Mouse (Mus musculus): ENCODE measurements around the gene Mterf2.

Mterf2 gene

DNA sequence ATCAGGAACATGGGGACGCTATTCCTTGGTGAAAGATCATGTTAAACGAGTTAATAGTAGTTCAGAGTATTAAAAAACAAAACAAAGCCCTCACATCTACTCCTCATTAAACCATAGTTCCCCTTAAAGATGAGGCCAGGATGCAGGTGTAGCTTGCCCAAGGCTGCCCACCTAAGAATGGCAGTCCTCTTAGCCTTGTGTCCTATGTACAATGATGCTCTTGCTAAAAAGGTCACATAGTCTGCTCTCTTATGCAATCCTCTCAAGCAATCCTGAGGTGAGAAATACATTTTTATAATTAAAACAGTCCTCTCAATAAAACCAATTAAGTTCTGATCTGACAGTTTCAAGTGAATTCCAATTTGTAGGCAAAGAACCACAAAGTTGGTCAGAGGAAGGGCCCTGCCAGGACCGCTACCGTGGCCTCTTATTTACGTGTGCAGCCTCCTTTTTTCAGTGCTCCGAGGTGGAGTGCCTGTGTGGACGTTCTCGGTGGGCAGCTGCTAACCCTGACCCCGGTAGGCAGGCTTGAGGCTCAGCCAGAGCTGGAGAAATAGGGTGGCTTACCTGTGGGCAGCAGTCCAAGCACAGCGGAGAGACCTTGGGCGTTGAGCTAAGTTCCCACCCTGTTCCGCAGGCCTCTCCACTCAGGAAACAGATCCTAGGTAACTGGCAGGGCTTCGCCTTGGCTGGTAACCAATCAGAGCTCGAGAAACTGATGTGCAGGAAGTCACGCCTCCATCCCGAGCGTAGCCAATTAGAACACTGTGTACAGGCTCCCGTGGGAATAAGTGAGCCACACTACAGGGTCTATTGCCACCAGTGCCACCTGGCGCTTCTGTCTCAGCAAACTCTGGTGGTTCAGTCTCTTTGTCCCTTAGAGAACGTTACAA, at the start of gene Mterf2:
Gene Mterf2, minus strand, starts transcription at position 633 of the 893 bp plus-strand sequence.
- DNase-seq = peak; percentile 93

- no peak for DNase-seq
Observed at GRCm38 (mm10) chr10:85176640-85177039, 48.8 kb upstream of the Mterf2 start.

GRCm38 (mm10) chr10:85165306-85165705, 37.5 kb upstream of the Mterf2 start:
- DNase-seq = no peak

DNA sequence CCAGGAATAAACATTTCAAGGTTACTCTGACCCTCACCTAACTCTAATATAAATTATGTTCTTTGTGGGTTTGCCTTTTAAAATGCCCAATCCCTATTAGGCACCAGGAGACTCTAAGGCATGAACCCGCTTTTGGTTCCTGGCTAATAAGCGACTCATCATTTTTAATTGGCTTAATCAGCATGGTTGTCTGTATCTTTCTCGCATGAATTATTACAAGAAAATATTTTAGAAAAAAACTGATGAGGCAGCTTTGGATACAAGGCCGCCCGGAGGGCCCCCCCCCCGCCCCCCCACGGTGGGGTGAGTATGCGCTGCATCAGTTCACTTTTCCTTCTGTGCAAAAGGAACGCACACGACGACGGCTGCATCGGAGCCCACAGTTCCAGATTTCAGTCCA, 37.0 kb upstream of the Mterf2 start:
- DNase-seq = no peak

GRCm38 (mm10) chr10:85161745-85162351, 34.0 kb upstream of the Mterf2 start:
- DNase-seq = no peak

DNA sequence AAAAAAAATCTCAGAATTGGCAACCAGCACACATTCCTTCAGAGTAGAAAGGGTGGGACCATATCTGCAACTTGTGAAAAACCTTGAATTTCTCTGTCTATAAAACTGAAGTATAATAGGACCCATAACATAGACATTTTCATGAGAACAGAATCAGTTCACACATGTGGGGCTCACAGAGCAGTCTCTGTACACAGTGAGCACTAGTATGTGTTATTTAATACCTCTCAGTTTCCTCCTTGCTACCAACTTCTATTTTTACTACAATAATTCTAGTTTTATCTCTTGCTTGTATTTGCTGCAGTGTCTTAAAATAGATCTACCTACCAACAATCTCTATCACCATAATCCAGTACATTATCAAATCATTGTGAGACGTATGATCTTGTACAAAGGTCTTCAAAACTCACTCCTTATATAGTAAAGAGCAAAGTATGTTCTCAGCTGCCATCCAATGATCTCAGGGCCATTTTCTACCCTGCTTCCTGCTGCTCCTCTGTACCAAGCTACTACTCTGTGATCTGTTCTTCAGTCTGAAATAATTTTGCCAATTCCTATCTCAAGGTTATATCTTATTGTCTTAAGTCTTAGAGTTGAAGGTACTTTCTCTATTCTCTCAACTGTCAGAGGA, 32.3 kb upstream of the Mterf2 start:
- no peak for DNase-seq

- DNase-seq = no peak
Observed at GRCm38 (mm10) chr10:85157451-85157850, 29.6 kb upstream of the Mterf2 start.

- peak; percentile 42 for DNase-seq
Observed at GRCm38 (mm10) chr10:85154195-85154594, 26.4 kb upstream of the Mterf2 start.

DNA sequence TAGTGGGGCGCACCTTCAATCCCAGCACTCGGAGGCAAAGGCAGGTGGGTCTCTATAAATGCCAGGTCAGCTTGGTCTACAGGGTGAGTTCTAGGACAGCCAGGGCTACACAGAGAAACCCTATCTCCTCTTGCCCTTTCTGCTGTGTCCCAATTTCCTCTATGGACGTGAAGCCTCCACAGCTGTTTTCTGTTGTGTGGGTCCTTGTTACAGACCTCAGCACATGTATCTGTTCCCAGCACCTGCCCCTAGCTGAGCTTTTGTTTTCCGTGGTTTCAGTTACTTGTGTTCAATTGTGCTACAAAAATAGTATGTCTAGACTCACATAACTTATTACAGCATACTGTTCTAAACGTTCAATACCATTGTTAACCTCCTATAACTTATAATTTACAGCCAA, 21.4 kb upstream of the Mterf2 start:
- DNase-seq = no peak

DNA sequence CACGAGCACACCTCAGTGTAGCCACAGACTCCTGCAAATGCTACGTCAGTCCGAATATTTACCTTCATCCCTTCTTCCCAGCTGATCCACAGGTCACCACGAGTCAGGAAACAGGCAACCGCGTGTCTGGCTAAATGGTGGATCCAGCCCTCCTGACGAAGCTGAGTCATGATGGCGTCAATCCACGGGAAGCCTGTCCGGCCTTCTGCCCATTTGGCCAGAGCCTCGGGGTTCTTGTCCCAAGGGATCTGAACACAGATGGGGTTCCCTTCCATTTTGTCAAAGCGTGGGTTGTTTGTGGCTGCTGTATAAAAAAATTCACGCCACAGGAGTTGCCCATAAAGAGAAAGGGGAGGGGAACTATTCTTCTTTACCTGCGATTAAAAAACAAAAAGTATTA, 18.5 kb upstream of the Mterf2 start:
- DNase-seq = no peak

- no peak for DNase-seq
Observed at GRCm38 (mm10) chr10:85141465-85141864, 13.6 kb upstream of the Mterf2 start.

- no peak for DNase-seq
Observed at GRCm38 (mm10) chr10:85136573-85136972, 8.7 kb upstream of the Mterf2 start.

DNA sequence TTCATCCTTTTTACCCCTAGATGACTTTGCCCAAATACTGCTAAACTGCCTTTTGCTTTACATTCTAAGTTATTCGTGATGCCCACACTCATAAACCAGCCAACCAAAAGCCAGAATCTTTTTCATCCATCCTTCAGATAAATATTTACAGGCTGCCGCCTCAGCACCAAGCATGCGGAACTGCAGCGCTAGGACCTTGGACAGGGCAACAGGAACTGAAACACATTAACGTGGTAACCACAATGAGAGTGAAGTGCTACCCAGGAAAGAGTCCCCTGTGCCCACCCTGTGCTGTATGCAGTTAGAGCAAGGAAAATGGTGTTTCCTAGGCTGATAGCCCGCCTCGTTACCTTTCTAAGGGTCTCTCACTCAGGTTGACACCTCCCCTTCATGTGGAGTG, 626 bp upstream of the Mterf2 start:
- DNase-seq = peak; percentile 28

- DNase-seq = no peak
Observed at GRCm38 (mm10) chr10:85125184-85125583, 2.6 kb downstream of the Mterf2 start.

- no peak for DNase-seq
Observed at GRCm38 (mm10) chr10:85114409-85114808, 13.4 kb downstream of the Mterf2 start.

DNA sequence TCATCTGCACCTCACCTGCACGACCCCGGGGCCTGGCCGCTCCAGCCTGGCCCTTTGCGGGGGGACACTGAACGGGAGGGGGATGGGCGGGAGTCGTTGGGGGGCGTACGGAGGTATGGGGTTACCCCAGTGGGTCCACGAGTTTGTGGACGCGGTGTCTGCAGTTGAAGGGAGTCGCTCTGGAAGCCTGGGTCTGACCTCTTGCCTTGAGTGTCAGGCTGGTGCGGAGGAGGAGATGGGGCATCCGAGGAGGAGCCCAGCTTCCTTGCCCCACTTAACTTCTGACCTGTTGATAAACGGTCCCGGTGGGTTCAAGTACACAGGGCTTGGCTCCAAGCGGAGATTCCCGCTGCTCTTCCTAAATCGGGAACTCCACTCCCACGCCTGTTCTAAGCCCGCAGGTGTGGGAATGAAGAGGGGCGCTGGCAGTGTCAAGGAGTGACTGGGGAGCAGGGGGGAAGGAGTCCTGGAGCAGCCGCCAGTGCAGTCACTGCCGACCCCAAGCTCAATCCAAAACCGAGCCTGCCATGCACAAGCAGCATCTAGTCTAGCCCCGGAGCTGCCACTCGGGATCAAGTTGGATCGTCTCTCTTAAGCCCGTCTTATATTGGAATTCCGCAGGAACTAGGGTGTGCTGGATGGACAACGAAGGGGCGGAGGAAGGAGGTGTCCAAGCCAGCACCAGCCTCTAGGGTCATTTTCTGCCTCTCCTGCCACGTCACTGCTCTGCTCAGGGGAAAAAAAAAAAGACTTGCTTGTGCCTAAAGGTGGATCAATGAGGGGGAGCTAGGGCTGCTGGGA, 24.5 kb downstream of the Mterf2 start:
- DNase-seq = peak; percentile 24

DNA sequence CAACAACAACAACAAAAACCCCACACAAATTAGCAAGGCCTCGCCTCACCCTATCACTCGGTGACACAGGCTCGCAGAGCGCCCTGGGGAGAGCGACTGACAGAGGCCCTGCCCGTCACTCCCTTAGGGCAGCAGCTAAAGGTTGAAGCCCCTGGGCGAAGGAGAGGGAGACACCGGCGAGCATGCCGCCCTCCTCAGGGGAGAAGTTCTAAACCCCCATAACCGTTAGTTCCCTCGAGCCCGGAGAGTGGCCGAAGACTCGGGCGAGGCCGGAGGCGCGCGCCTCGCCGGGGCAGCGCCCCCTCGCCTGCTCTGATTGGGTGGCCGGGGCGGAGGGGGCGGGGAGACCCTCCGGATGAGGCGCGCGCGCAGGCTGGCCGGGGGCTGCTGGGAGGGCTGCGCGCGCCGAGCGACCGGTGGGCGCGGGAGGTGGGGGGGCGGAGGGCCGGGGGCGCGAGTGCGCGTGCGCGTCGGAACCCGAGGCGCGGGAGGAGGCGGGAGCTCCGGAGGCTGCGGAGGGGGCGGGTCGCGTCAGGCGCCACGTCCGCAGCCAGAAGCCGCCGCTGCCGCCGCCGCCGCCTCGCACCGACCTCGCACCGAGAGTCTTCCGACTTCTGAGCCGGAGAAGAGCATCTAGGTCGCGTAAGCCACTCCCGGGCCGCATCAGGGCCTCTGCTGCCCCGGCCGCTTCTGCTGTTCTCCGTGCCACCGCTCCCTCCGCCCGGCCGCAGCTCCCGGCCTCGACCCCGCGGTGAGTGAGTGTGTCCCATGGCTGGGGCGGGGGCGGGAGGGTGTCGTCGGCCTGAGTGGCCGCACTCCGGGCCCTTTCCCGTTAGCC, 25.4 kb downstream of the Mterf2 start, which contains the start of the genes Fhl4 and Tmem263:
Gene Fhl4, minus strand, starts transcription at position 249 of the 838 bp plus-strand sequence.
Gene Tmem263, plus strand, starts transcription at position 381 of the 838 bp plus-strand sequence.
- DNase-seq = peak; percentile 93

DNA sequence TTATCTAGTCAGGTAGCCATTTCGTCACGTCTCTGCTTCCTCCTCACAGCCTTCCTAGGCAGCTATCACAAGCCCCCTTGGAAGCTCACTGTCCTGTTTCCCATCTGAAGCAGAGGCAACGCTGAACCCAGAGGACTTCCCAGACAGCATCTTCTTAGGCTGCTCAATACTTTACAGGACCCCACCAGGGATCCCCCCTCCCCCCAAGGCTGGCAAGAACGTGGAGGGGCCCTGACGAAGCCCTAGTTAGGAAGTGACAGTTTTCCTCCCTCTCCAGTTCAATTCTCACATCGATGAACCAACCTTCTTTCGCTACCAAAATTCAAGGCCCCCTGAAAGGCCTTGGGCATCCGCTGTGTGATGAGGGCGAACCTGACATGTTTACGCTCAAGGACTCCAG, 26.0 kb downstream of the Mterf2 start:
- DNase-seq = peak; percentile 21

DNA sequence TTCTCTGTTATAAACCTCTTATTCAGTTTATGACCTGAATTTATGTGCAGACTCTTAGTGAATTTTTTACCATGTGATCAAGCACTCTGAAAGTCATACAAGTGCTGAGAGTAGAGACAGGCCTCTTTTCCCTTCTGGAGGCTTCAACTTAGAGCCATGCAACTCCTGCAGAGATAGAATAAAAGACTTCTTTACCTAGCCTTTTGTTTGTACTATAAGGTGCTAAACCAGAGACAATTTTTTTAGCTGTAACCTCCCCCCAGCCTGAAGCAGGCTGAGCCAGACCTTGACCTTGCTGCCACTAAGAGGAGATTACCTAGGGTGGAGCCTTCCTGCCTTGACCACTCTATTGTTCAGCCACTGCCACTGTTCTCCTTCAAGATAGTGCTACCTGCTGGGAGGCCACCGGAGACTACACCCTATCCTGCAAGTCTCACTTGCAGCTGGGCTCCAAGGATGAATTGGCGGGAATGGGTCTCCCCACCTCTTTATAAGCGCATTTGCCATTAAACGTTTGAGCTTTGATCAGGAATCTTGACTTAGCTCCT, 56.1 kb downstream of the Mterf2 start:
- no peak for DNase-seq
